Mouse (Mus musculus) hindbrain, embryonic 11.5 days (tissue): ENCODE measurements around the gene Zfp444. TPM values are rescaled to one million over a fixed set of nuclear protein-coding genes. Genes with fewer than 3 reads are reported as not detected.
A peak's percentile ranks its signal among the peaks of the same experiment; 100 is the strongest.

Experiments
- ATAC-seq: fragments of 200-750 bp; cut with Nextera tagmentation; 2 replicates; pipeline ENCODE4 v1.8.0; 2017; ENCODE audit warnings: mild to moderate bottlenecking, moderate TSS enrichment, moderate library complexity; ENCODE audit not compliant: low FRiP score
- DNase-seq: peaks from one replicate; pipeline ENCODE4 v3.0.0-alpha.2; 2015; ENCODE audit warnings: low spot score
- H3K27ac ChIP-seq: fragments of 300-500 bp; sonication (generic); 2 replicates; pipeline ENCODE4 v1.5.1; 2014; ENCODE audit warnings: mild to moderate bottlenecking, low read depth, low read length
- H3K27me3 ChIP-seq: fragments of 300-500 bp; sonication (generic); 2 replicates; pipeline ENCODE4 v1.6.1; 2014; ENCODE audit warnings: mild to moderate bottlenecking, low read length, moderate library complexity, mixed read lengths; ENCODE audit not compliant: control insufficient read depth, insufficient read depth
- H3K36me3 ChIP-seq: fragments of 300-500 bp; sonication (generic); 2 replicates; pipeline ENCODE4 v1.6.1; 2014; ENCODE audit warnings: mild to moderate bottlenecking, low read length, moderate library complexity, mixed read lengths; ENCODE audit not compliant: control insufficient read depth, insufficient read depth
- H3K4me1 ChIP-seq: fragments of 300-500 bp; sonication (generic); replicated peaks from 2 replicates; pipeline ENCODE4 v1.6.1; 2014; ENCODE audit warnings: low read length, mixed read lengths; ENCODE audit not compliant: control insufficient read depth, insufficient read depth
- H3K4me2 ChIP-seq: fragments of 300-500 bp; sonication (generic); replicated peaks from 2 replicates; pipeline ENCODE4 v1.6.1; 2014; ENCODE audit warnings: mild to moderate bottlenecking, low read depth, low read length
- H3K4me3 ChIP-seq: fragments of 300-500 bp; sonication (generic); 2 replicates; pipeline ENCODE4 v1.5.1; 2014; ENCODE audit warnings: low read depth, low read length
- H3K9ac ChIP-seq: fragments of 300-500 bp; sonication (generic); 2 replicates; pipeline ENCODE4 v1.6.1; 2014; ENCODE audit warnings: low read depth, low read length
- H3K9me3 ChIP-seq: fragments of 300-500 bp; sonication (generic); 2 replicates; pipeline ENCODE4 v1.6.1; 2016; ENCODE audit warnings: low read length; ENCODE audit not compliant: control insufficient read depth
- WGBS: fragments of 180-500 bp; shearing (Covaris S2); extraction: QIAGEN DNeasy Blood & Tissue Kit; methylation state at CpG from one replicate; pipeline ENCODE4 v1.1.7; 2014; 5-methylcytosine and 5-hydroxymethylcytosine counted together
- polyA plus RNA-seq: library from polyadenylated mRNA; unstranded; fragments of >200 nt; fragmentation: Nextera tagmentation; extraction: Ambion mirVana; gene quantifications from 2 replicates; pipeline ENCODE4 v1.2.1, GENCODE M21; 2014

The Zfp444 gene
- polyA plus RNA-seq, 1 experiment from 2014 or later: 73.1 TPM

DNA sequence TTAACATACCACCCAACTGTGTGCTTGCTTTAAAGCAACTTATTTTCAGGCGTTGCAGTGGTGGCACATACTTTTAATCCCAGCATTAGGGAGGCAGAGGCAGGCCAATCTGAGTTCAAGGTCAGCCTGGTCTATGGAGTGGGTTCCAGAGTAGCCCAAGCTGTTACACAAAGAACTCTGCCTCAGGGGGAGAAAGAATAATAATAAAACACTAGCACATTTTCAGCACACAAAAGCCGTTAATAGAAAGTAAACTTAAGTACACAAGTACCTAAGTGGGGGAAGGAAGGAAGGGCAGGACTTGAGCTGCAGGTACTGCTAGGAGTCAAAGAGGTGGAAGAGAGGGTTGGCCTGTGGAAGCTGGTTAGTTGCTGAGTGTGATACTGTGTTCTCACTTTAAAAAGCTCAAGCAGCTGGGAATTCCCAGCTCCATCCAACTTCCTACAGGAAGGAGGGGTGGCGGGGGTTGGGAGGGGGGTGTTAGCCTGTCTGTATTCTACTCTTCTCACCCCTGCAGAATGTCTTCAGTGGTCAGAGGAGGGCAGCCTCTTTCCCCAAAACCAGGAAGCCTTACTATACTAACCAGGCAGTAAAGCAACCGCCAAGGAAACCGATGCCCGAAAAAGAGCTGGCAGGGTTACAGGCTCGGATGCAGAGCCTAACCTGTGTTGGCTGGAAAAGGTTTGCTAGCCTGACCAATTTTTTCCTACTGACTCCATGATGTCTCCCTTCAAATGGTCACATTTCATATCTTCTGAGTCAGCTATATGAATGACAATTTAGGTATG, 25.6 kb upstream of the Zfp444 start:
- no peak overlapping the region for H3K27ac ChIP-seq
- H3K36me3 ChIP-seq: no peaks in the 10 kb centered on the region
- H3K4me1 ChIP-seq: no peaks in the 10 kb centered on the region
- no peak overlapping the region for H3K4me2 ChIP-seq
- H3K4me3 ChIP-seq: no peak overlapping the region
- H3K9ac ChIP-seq: no peak overlapping the region
- DNase-seq (no peak), ATAC-seq (no peak)
- 93% methylated on average over 7 of the region's 7 CpGs for WGBS
- no peaks in the 10 kb centered on the region for H3K27me3 ChIP-seq
- no peaks in the 10 kb centered on the region for H3K9me3 ChIP-seq

DNA sequence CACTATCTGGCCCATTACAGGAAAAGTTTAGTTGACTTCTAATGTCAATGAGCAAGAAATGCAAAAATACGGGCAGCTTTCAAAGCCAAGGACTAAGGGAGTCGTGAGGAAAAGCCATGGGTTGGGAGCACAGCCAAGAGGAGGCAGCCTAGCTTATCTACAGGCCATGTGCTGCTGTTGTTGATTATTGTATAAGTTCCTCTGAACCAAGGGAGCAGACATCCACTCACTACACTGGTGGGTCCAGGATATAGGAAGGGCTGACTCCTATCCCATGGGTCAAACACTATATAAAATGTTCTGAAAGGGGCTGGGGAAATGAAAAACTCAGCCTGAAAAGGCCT, 25.1 kb upstream of the Zfp444 start:
- H3K9me3 ChIP-seq: no peaks in the 10 kb centered on the region
- H3K36me3 ChIP-seq: no peaks in the 10 kb centered on the region
- H3K27me3 ChIP-seq: no peaks in the 10 kb centered on the region
- DNase-seq (no peak), ATAC-seq (no peak)
- 86% methylated on average over 2 of the region's 2 CpGs for WGBS
- no peaks in the 10 kb centered on the region for H3K4me1 ChIP-seq
- H3K4me2 ChIP-seq: no peak overlapping the region
- no peak overlapping the region for H3K9ac ChIP-seq
- H3K27ac ChIP-seq: no peak overlapping the region
- no peak overlapping the region for H3K4me3 ChIP-seq

- no peak for ATAC-seq
- no peaks in the 10 kb centered on the region for H3K36me3 ChIP-seq
- 87% methylated on average over 5 of the region's 5 CpGs for WGBS
Measured at GRCm38 (mm10) chr7:6147688-6148087, 24.3 kb upstream of the Zfp444 start.

GRCm38 (mm10) chr7:6151266-6151665, 20.8 kb upstream of the Zfp444 start:
- H3K9ac ChIP-seq: no peak overlapping the region
- H3K9me3 ChIP-seq: no peaks in the 10 kb centered on the region
- H3K4me2 ChIP-seq: no peak overlapping the region
- H3K27ac ChIP-seq: no peak overlapping the region
- H3K36me3 ChIP-seq: no peaks in the 10 kb centered on the region
- H3K27me3 ChIP-seq: no peaks in the 10 kb centered on the region
- H3K4me1 ChIP-seq: peaks cover 2% of the 10 kb centered on the region; the same call in 1 of the 2 replicates
- no peak for DNase-seq
- 100% methylated on average over 1 of the region's 1 CpGs for WGBS
- no peak for ATAC-seq
- no peak overlapping the region for H3K4me3 ChIP-seq

More at GRCm38 (mm10) chr7:6147688-6148087, 24.3 kb upstream of the Zfp444 start:
- Histone ChIP-seq H3K9ac (no peak overlapping the region), H3K27ac (no peak overlapping the region), H3K27me3 (no peaks in the 10 kb centered on the region), H3K4me2 (no peak overlapping the region), H3K4me3 (no peak overlapping the region), H3K9me3 (no peaks in the 10 kb centered on the region), H3K4me1 (no peaks in the 10 kb centered on the region)
- no peak for DNase-seq

GRCm38 (mm10) chr7:6152036-6152435, 20.0 kb upstream of the Zfp444 start:
- 87% methylated on average over 3 of the region's 3 CpGs for WGBS
- DNase-seq: no peak

DNA sequence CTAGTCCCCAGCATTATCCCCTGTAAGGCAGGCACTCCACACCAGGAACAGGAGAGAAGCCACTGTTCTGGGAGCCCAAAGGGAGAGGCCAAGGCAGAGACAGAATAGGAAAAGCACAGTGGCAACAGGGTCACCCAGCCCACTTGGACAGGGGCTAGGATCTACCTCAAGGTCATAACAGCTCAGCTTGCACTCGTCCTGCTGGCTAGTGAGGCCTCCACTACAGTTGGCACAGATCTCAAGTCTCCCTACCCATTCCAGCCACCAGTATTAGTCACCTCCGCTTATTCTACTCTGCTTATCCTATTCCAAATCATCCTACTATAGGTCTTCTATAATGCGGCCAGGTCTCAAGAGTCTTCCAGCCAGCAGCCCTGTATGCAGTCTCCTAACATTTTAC, 18.9 kb upstream of the Zfp444 start:
- no peak overlapping the region for H3K4me3 ChIP-seq
- H3K27ac ChIP-seq: no peak overlapping the region
- H3K9me3 ChIP-seq: no peaks in the 10 kb centered on the region
- no peak for DNase-seq
- no peak overlapping the region for H3K9ac ChIP-seq
- 98% methylated on average over 3 of the region's 3 CpGs for WGBS
- H3K4me2 ChIP-seq: no peak overlapping the region
- H3K36me3 ChIP-seq: no peaks in the 10 kb centered on the region
- H3K27me3 ChIP-seq: no peaks in the 10 kb centered on the region
- no peak for ATAC-seq
- H3K4me1 ChIP-seq: peaks cover 2% of the 10 kb centered on the region; the same call in 1 of the 2 replicates

More at GRCm38 (mm10) chr7:6152036-6152435, 20.0 kb upstream of the Zfp444 start:
- no peak overlapping the region for H3K4me2 ChIP-seq
- no peak for ATAC-seq
- H3K9ac ChIP-seq: no peak overlapping the region
- H3K9me3 ChIP-seq: no peaks in the 10 kb centered on the region
- no peaks in the 10 kb centered on the region for H3K27me3 ChIP-seq
- no peak overlapping the region for H3K4me3 ChIP-seq
- H3K27ac ChIP-seq: no peak overlapping the region
- no peaks in the 10 kb centered on the region for H3K36me3 ChIP-seq
- peaks cover 2% of the 10 kb centered on the region; the same call in 1 of the 2 replicates for H3K4me1 ChIP-seq

GRCm38 (mm10) chr7:6154164-6154563, 17.9 kb upstream of the Zfp444 start:
- Histone ChIP-seq H3K4me2 (peak overlapping the region; percentile 85), H3K36me3 (no peaks in the 10 kb centered on the region), H3K4me3 (peak overlapping the region; percentile 82; the same call in 1 of the 2 replicates), H3K27ac (no peak overlapping the region), H3K9me3 (no peaks in the 10 kb centered on the region), H3K27me3 (no peaks in the 10 kb centered on the region), H3K4me1 (peaks cover 2% of the 10 kb centered on the region; the same call in 1 of the 2 replicates), H3K9ac (no peak overlapping the region)
- ATAC-seq (no peak), DNase-seq (no peak)
- 88% methylated on average over 5 of the region's 5 CpGs for WGBS

DNA sequence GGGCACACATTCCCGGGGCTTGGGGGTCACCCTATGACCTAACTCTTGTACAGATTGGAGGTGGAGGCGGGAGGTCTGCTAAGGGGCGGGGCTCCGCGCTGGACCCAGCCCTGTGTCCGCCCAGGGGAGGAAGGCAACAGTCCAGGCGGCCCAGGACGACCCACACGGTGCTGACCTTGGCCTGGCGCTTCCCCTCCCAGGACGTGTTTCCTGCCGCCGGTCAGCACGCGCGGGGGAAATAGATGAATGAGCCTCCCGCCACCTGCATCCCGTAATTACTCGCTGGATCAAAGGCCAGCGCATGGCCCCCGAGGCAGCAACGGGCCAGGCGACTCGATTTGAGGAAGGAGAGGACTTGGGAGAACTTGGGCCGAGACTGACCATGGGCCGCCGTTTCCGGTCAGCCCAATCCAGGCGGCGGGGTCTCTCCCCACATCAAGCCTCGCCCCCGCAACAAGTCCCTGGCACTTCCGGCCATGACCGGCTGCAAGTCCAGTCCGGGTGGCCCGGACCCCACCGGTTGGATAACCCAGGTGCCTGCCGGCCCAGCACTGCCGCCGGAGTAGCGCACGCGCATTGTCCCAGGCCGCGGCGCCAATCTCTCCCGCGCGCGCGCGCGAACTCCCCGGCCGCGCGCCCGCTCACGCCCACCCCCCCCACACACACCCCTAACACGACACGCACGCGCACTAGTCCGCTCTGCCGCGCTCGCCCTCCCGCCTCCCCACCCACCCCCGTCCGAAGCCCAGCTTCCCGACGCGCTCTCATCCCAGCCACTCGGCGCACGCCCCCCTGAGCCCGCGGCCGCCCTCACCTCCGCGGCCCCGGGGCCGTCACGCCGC, 16.8 kb upstream of the Zfp444 start:
- Histone ChIP-seq H3K36me3 (no peaks in the 10 kb centered on the region), H3K27ac (peak overlapping the region; percentile 89), H3K4me2 (peak overlapping the region; percentile 85), H3K4me3 (peak overlapping the region; percentile 82), H3K27me3 (no peaks in the 10 kb centered on the region), H3K9me3 (no peaks in the 10 kb centered on the region), H3K4me1 (peaks cover 2% of the 10 kb centered on the region; the same call in 1 of the 2 replicates), H3K9ac (peak overlapping the region; percentile 85)
- ATAC-seq: peak; percentile 84
- under 1% methylated on average over 43 of the region's 85 CpGs for WGBS
- DNase-seq: peak; percentile 88
